Mouse (Mus musculus): ENCODE results near the gene Pdpn.

- TF ChIP-seq CTCF (IDR thresholded peaks at IDR 0.05; ENCODE audit: low read depth) (no peak), EP300 (IDR thresholded peaks at IDR 0.05; ENCODE audit: low read depth) (no peak)
Observed at GRCm38 (mm10) chr4:143227976-143228375, 71.4 kb downstream of the Pdpn start.
